Mouse (Mus musculus) kidney, adult 2 months (tissue): ENCODE measurements around the gene Nhlh2. TPM values are rescaled to one million over a fixed set of nuclear protein-coding genes. Genes with fewer than 3 reads are reported as not detected.

Experiments
- DNase-seq: peaks from one replicate; pipeline ENCODE4 v3.0.0; 2021
- H3K27ac ChIP-seq: fragments of 200-500 bp; 2 replicates; pipeline ENCODE4 v1.5.1; 2012; ENCODE audit warnings: low read depth, low read length, control low read depth, inconsistent platforms; ENCODE audit not compliant: insufficient read depth
- H3K27me3 ChIP-seq: fragments of 200-500 bp; replicated peaks from 2 replicates; pipeline ENCODE4 v1.6.1; 2012; ENCODE audit warnings: mild to moderate bottlenecking, moderate library complexity, low read length, inconsistent platforms; ENCODE audit not compliant: control insufficient read depth, insufficient read depth
- H3K36me3 ChIP-seq: fragments of 200-500 bp; 2 replicates; pipeline ENCODE4 v1.6.1; 2012; ENCODE audit warnings: mild to moderate bottlenecking, moderate library complexity, low read length, inconsistent platforms; ENCODE audit not compliant: control insufficient read depth, insufficient read depth
- H3K4me1 ChIP-seq: fragments of 200-500 bp; 2 replicates; pipeline ENCODE4 v1.6.1; 2011; ENCODE audit warnings: low read length; ENCODE audit not compliant: control insufficient read depth, insufficient read depth
- H3K4me3 ChIP-seq: fragments of 200-500 bp; 2 replicates; pipeline ENCODE4 v1.5.1; 2011; ENCODE audit warnings: mild to moderate bottlenecking, low read depth, low read length, control low read depth; ENCODE audit not compliant: insufficient read depth
- CTCF ChIP-seq: fragments of 200-500 bp; conservative IDR thresholded peaks from 2 replicates; pipeline ENCODE4 v1.5.1; 2011; ENCODE audit warnings: low read depth, mild to moderate bottlenecking, control low read depth, low read length, moderate library complexity, mixed read lengths; ENCODE audit not compliant: insufficient read depth, insufficient read length
- POLR2A ChIP-seq: fragments of 200-500 bp; IDR thresholded peaks from one replicate; pipeline ENCODE4 v1.6.1; 2011; ENCODE audit warnings: low read depth, low read length, control low read depth
- WGBS: fragments of 180-500 bp; shearing (Covaris S2); methylation state at CpG from one replicate; pipeline ENCODE4 v1.1.7; 2018; 5-methylcytosine and 5-hydroxymethylcytosine counted together
- polyA plus RNA-seq: library from polyadenylated mRNA; depleted of rRNA; stranded (reverse); fragments of >200 nt; gene quantifications from 2 replicates; pipeline ENCODE4 v1.2.3, GENCODE M21; 2012

Gene Nhlh2
- polyA plus RNA-seq, 1 experiment, result not detected

DNA sequence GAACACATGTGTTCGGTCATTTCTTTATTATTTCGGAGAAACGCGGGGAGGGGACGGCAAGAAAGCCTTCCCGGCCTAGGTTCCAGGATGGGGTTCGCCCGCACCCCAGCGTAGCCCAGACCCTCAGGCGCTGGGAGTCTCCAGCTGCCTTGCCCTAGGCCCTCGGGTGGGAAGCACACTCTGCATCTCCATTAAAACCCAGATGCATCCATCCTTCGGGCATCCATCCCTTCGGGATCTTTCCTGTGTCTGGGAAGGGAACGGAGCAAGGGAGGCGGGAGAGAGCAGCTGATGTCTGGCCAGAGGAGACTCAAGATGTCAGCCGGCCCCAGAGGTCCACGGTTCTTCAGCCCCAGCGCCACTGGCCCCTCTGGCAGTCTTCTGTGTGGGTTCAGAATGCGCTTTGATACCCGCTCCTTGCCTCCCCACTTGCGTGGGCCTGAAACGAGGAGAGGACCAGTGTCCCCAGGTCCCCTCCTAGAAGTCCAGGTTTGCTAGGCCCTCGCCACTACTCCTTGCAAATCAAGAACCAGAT, 2.3 kb downstream of the Nhlh2 start:
- TF ChIP-seq POLR2A (no peak), CTCF (no peak)
- Histone ChIP-seq H3K27ac (no peak overlapping the region), H3K4me1 (no peaks in the 10 kb centered on the region), H3K4me3 (no peak overlapping the region), H3K27me3 (peaks cover 6% of the 10 kb centered on the region), H3K36me3 (no peaks in the 10 kb centered on the region)
- 8% methylated on average over 23 of the region's 23 CpGs for WGBS
- no peak for DNase-seq

DNA sequence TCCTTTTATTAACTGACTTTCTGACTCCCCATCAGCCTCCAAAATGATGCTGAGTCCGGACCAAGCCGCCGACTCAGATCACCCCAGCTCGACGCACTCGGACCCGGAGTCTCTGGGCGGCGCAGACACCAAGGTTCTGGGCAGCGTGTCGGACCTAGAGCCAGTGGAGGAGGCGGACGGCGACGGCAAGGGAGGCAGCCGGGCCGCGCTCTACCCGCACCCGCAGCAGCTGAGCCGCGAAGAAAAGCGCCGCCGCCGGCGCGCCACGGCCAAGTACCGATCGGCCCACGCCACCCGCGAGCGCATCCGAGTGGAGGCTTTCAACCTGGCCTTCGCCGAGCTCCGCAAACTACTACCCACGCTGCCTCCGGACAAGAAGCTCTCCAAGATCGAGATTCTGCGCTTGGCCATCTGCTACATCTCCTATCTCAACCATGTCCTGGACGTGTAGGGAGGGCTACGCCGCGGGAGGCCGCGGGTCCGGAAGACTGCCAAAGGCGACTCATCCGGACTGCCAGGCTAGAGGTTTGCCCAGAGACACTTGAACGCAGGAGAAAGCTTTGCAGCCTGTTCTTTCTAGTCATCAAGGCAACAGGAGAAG, 2.8 kb downstream of the Nhlh2 start:
- H3K27me3 ChIP-seq, result peaks cover 6% of the 10 kb centered on the region
- no peaks in the 10 kb centered on the region for H3K4me1 ChIP-seq
- DNase-seq, result no peak
- WGBS, result 1% methylated on average over 53 of the region's 53 CpGs
- no peak overlapping the region for H3K27ac ChIP-seq
- H3K4me3 ChIP-seq, result no peak overlapping the region
- H3K36me3 ChIP-seq, result no peaks in the 10 kb centered on the region
- TF ChIP-seq POLR2A (no peak), CTCF (no peak)

DNA sequence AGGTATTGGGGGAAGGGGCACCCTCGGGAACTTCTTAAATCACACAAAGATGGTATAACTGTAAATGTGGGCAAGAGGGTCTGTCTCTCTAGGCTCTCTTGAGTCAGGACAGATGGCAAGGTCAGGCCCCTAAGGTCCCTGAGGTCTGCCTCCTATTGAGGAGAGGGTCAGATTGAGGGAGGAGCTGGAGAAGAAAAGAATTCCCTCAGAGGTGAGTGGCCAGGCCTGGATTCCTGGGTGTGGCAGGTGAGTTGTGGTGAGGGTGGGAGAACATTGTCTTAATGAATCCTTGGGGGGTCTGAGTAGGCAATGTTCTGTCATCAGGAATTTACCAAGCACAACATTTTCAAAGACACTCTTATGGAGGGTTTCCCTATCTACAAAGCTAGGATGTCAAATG, 10.7 kb downstream of the Nhlh2 start:
- no peaks in the 10 kb centered on the region for H3K4me1 ChIP-seq
- 72% methylated on average over 1 of the region's 1 CpGs for WGBS
- DNase-seq, result no peak
- no peak overlapping the region for H3K4me3 ChIP-seq
- no peak for TF ChIP-seq POLR2A
- TF ChIP-seq CTCF, result no peak
- peaks cover 3% of the 10 kb centered on the region for H3K27me3 ChIP-seq
- no peaks in the 10 kb centered on the region for H3K36me3 ChIP-seq
- H3K27ac ChIP-seq, result no peak overlapping the region

DNA sequence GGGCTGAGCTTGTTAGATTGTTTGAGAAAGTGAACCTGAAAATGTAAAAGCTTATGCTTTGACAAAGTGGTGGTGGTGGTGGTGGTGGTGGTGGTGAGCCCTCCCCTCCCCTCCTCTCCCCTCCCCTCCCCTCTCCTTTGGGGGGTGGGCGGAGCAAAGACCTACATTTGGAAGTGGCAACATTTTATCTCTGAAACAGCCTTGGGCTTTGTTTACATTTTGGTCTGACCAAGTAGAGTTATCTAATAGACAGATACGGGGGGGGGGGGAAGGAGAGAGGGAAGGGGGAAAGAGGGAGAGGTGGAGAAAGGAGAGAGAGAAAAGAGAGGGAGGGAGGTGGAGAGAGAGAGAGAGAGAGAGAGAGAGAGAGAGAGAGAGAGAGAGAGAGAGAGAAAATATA, 12.8 kb downstream of the Nhlh2 start:
- H3K36me3 ChIP-seq, result no peaks in the 10 kb centered on the region
- no peak overlapping the region for H3K4me3 ChIP-seq
- TF ChIP-seq CTCF (no peak), POLR2A (no peak)
- H3K4me1 ChIP-seq, result no peaks in the 10 kb centered on the region
- H3K27ac ChIP-seq, result no peak overlapping the region
- H3K27me3 ChIP-seq, result peaks cover 3% of the 10 kb centered on the region
- 14% methylated on average over 1 of the region's 2 CpGs for WGBS
- DNase-seq, result no peak

DNA sequence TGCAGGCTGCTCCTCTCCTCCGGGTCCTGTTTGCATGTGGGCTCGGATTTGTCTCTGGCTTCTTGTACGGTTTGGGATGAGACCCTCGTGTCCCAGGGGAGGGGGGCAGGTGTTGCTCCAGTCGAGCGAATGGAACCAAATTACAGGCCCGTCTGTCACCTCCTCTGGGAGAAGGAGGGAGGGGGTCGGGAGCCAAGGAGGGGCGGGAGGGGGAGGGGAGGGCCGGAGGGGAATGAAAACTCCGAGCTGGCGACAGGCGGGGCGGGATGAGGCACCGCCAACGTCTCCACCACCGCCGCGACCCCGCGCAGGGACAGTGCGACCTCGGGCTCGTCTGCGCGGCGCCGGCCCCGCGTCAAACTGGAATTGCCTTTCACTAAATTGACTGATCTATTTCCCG, 13.5 kb downstream of the Nhlh2 start:
- Histone ChIP-seq H3K27me3 (peaks cover 3% of the 10 kb centered on the region), H3K4me1 (no peaks in the 10 kb centered on the region), H3K36me3 (no peaks in the 10 kb centered on the region), H3K27ac (no peak overlapping the region), H3K4me3 (no peak overlapping the region)
- no peak for TF ChIP-seq POLR2A
- no peak for TF ChIP-seq CTCF
- DNase-seq, result no peak
- WGBS, result 4% methylated on average over 31 of the region's 31 CpGs

DNA sequence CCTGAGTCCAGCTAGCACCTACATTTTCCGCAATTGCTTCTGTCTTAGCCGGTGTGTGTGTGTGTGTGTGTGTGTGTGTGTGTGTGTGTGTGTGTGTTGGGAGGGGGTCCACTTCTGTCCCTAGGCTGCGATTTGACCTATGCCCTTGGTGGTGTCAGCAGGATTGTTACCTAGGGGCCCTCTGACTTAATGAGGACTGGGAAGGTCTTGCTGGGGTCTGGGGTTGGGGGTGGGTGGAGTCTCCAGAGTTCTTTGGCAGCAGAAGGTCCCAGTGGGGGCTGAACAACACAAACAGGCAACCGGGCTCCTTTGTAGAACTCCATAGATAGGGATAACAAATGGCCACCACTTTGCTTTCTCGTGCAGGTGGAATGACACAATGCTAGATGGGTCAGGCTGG, 14.0 kb downstream of the Nhlh2 start:
- no peaks in the 10 kb centered on the region for H3K4me1 ChIP-seq
- H3K27me3 ChIP-seq, result peaks cover 3% of the 10 kb centered on the region
- no peak for DNase-seq
- no peak overlapping the region for H3K4me3 ChIP-seq
- no peak overlapping the region for H3K27ac ChIP-seq
- TF ChIP-seq POLR2A (no peak), CTCF (no peak)
- H3K36me3 ChIP-seq, result no peaks in the 10 kb centered on the region
- WGBS, result 18% methylated on average over 5 of the region's 5 CpGs

DNA sequence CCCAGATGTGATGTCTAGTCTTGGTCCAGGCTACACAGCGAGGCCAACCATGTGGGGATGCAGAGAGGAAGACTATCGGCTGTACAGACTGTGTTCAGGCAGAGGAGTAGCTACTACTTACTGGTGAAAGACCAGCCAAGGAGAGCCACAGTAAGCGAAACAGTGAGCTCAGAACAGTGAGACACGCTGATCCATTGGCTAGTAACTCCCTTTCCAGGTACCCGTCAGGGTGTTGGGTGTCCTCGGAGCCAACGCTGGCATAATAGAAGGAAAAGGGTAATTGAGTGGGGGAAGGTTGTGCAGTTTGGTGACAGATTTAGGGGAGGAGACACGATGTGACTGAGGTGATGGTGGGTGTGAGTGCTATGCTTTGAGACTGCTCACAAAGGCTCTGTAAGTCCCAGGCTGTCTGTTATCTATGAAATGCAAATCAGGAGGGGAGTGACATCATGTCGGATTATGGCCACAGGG, 15.1 kb downstream of the Nhlh2 start:
- H3K36me3 ChIP-seq, result no peaks in the 10 kb centered on the region
- TF ChIP-seq CTCF, result no peak
- TF ChIP-seq POLR2A, result no peak
- H3K4me3 ChIP-seq, result no peak overlapping the region
- 49% methylated on average over 9 of the region's 9 CpGs for WGBS
- DNase-seq, result no peak
- H3K27me3 ChIP-seq, result peaks cover 3% of the 10 kb centered on the region
- H3K27ac ChIP-seq, result no peak overlapping the region
- H3K4me1 ChIP-seq, result no peaks in the 10 kb centered on the region
